8 mouse cellular contexts compared by ENCODE assay signal in genomic region chr7:24547534-24548036, GRCm38 (mm10). TPM values are rescaled to one million over a fixed set of nuclear protein-coding genes. Genes with fewer than 3 reads are reported as not detected.
DNase-seq lines count a peak whose midpoint lies in the region; ATAC-seq and TF ChIP-seq lines count a peak whose summit lies in the region.

No protein-coding gene starts in this region.

- peak overlapping the region; percentile 66 for H3K27ac ChIP-seq in heart, embryonic 11.5 days (ENCODE audit: low read depth, low read length)
- no peak overlapping the region for H3K27ac ChIP-seq in CH12.LX (ENCODE audit: insufficient read depth, low read depth)
- H3K27ac ChIP-seq in forebrain, embryonic 16.5 days (ENCODE audit: low read length), result no peak overlapping the region
- peak overlapping the region; percentile 45; the same call in 1 of the 2 replicates for H3K27ac ChIP-seq in liver, postnatal 0 days (ENCODE audit: low read depth)

- peak overlapping the region; percentile 73 for H3K4me2 ChIP-seq in heart, embryonic 11.5 days
- peak overlapping the region; percentile 52 for H3K4me2 ChIP-seq in CH12.LX (ENCODE audit: insufficient read depth, low read depth, poor library complexity, severe bottlenecking)
- H3K4me2 ChIP-seq in forebrain, embryonic 16.5 days (ENCODE audit: low read length), result peak overlapping the region; percentile 63
- peak overlapping the region; percentile 91 for H3K4me2 ChIP-seq in liver, postnatal 0 days (ENCODE audit: low read depth, low read length)

- no peak for TF ChIP-seq POLR2A in CH12.LX (IDR thresholded peaks at IDR 0.05; ENCODE audit: low read depth, low read length)

- 0 out of 2 replicates have a peak, but pooled peaks have one; percentile 0 for ATAC-seq in heart, embryonic 11.5 days (replicated peaks; ENCODE audit: insufficient number of reproducible peaks, low FRiP score, low TSS enrichment)
- peak; percentile 13; the same call in 1 of the 2 replicates for ATAC-seq in forebrain, embryonic 16.5 days
- ATAC-seq in liver, postnatal 0 days, result no peak

- H3K4me3 ChIP-seq in heart, embryonic 11.5 days (ENCODE audit: low read depth, low read length), result peak overlapping the region; percentile 88
- peak overlapping the region; percentile 70 to 97 (median 89) for H3K4me3 ChIP-seq in CH12.LX (replicated peaks in 1 of 3; ENCODE audit: low read depth in 2 of 3, low read length in 2 of 3, poor library complexity in 1 of 3)
- H3K4me3 ChIP-seq in forebrain, embryonic 16.5 days (replicated peaks; ENCODE audit: low read length), result peak overlapping the region; percentile 83
- H3K4me3 ChIP-seq in liver, postnatal 0 days (ENCODE audit: low read depth, low read length), result peak overlapping the region; percentile 81

- peaks cover 18% of the 10 kb centered on the region for H3K79me2 ChIP-seq in CH12.LX (replicated peaks; ENCODE audit: control insufficient read depth, extremely low read depth, insufficient read depth, poor library complexity, severe bottlenecking)

- in situ Hi-C loops in CH12.LX (cut with MboI; ENCODE audit: low pct_ligation_motif_present, low pct_unique_long_range_greater_than_20kb, low sequenced_read_pairs), result no loop called here

- WGBS in heart, embryonic 11.5 days (ENCODE audit: insufficient replicate concordance), result 35% methylated on average over 13 of the region's 13 CpGs
- 24% methylated on average over 13 of the region's 13 CpGs for WGBS in forebrain, embryonic 16.5 days
- WGBS in liver, postnatal 0 days (ENCODE audit: insufficient replicate concordance), result 27% methylated on average over 13 of the region's 13 CpGs

- no peaks in the 10 kb centered on the region for H3K27me3 ChIP-seq in heart, embryonic 11.5 days (ENCODE audit: control insufficient read depth, insufficient read depth, low read length)
- no peaks in the 10 kb centered on the region for H3K27me3 ChIP-seq in CH12.LX (replicated peaks)
- no peaks in the 10 kb centered on the region for H3K27me3 ChIP-seq in forebrain, embryonic 16.5 days (replicated peaks; ENCODE audit: control insufficient read depth, insufficient read depth, low read length)
- H3K27me3 ChIP-seq in liver, postnatal 0 days (ENCODE audit: insufficient read depth, low read length), result no peaks in the 10 kb centered on the region

- dilution Hi-C loops in CH12.LX (cut with MboI; ENCODE audit: extremely low pct_ligation_motif_present, extremely low pct_unique_long_range_greater_than_20kb, low sequenced_read_pairs), result no loop called here

- H3K36me3 ChIP-seq in heart, embryonic 11.5 days (ENCODE audit: control insufficient read depth, insufficient read depth, low read length), result peaks cover 7% of the 10 kb centered on the region
- H3K36me3 ChIP-seq in CH12.LX (replicated peaks in 1 of 2; ENCODE audit: control insufficient read depth in 1 of 2, insufficient read depth in 1 of 2, low read length in 1 of 2), result peaks cover 29 to 47% of the 10 kb centered on the region in 2 experiments
- H3K36me3 ChIP-seq in forebrain, embryonic 16.5 days (ENCODE audit: control insufficient read depth, insufficient read depth), result peaks cover 2% of the 10 kb centered on the region; the same call in 1 of the 2 replicates
- H3K36me3 ChIP-seq in liver, postnatal 0 days (replicated peaks; ENCODE audit: insufficient read depth, low read length), result 0 out of 2 replicates have a peak, but pooled peaks cover 2% of the 10 kb centered on the region

- H3K9me3 ChIP-seq in heart, embryonic 11.5 days (replicated peaks; ENCODE audit: control insufficient read depth, low read length), result no peaks in the 10 kb centered on the region
- peaks cover 6% of the 10 kb centered on the region for H3K9me3 ChIP-seq in CH12.LX (replicated peaks; ENCODE audit: low read length)
- no peaks in the 10 kb centered on the region for H3K9me3 ChIP-seq in forebrain, embryonic 16.5 days (ENCODE audit: control insufficient read depth, low read length)
- H3K9me3 ChIP-seq in liver, postnatal 0 days (ENCODE audit: low read length), result 0 out of 2 replicates have a peak, but pooled peaks cover 3% of the 10 kb centered on the region

- peaks cover 13% of the 10 kb centered on the region for H3K4me1 ChIP-seq in heart, embryonic 11.5 days (ENCODE audit: control insufficient read depth, insufficient read depth, low read length)
- H3K4me1 ChIP-seq in CH12.LX (ENCODE audit: control insufficient read depth in 1 of 2, insufficient read depth in 2 of 2), result peaks cover 3 to 46% of the 10 kb centered on the region in 2 experiments; a peak in 3 of 4 replicates
- H3K4me1 ChIP-seq in forebrain, embryonic 16.5 days (replicated peaks; ENCODE audit: control insufficient read depth, insufficient read depth, low read length), result peaks cover 13% of the 10 kb centered on the region
- peaks cover 15% of the 10 kb centered on the region for H3K4me1 ChIP-seq in liver, postnatal 0 days (ENCODE audit: insufficient read depth)

- no peak for TF ChIP-seq EP300 in CH12.LX (IDR thresholded peaks at IDR 0.05; ENCODE audit: low read length)
- TF ChIP-seq EP300 in liver, postnatal 0 days (IDR thresholded peaks at IDR 0.05; ENCODE audit: low read depth), result no peak

- no peak for TF ChIP-seq CTCF in CH12.LX (conservative IDR thresholded peaks at IDR 0.05 in 1 of 2, IDR thresholded peaks at IDR 0.05 in 1 of 2; ENCODE audit: low read depth in 2 of 2, low read length in 2 of 2)
- no peak for TF ChIP-seq CTCF in liver, postnatal 0 days (IDR thresholded peaks at IDR 0.05; ENCODE audit: low read depth)

- no peak for TF ChIP-seq RAD21 in CH12.LX (IDR thresholded peaks at IDR 0.05; ENCODE audit: low read depth, low read length)

- peak overlapping the region; percentile 86 for H3K9ac ChIP-seq in heart, embryonic 11.5 days (ENCODE audit: low read depth, low read length)
- H3K9ac ChIP-seq in CH12.LX (ENCODE audit: insufficient read depth, low read depth), result peak overlapping the region; percentile 93
- H3K9ac ChIP-seq in forebrain, embryonic 16.5 days (replicated peaks; ENCODE audit: low read depth, low read length), result peak overlapping the region; percentile 83
- peak overlapping the region; percentile 85 for H3K9ac ChIP-seq in liver, postnatal 0 days (replicated peaks)

- DNase-seq in heart, adult 11 months, result no peak
- no peak for DNase-seq in CH12.LX (ENCODE audit: extremely low read depth)
- DNase-seq in liver, postnatal 0 days, result no peak
- no peak for DNase-seq in left cerebral cortex, adult 18-20 months (ENCODE audit: low spot score in 2 of 2)
- DNase-seq in spleen, postnatal 4 days (ENCODE audit: low spot score in 2 of 2), result no peak
- DNase-seq in layer of hippocampus, adult 9-10 months (ENCODE audit: low spot score), result no peak

TF ChIP-seq in CH12.LX, 34 proteins besides CTCF, POLR2A, EP300 and RAD21 (continues in another document):
- no peak for TF ChIP-seq ETS1 (conservative IDR thresholded peaks at IDR 0.05; ENCODE audit: low read depth, low read length)
- TF ChIP-seq NRF1 (IDR thresholded peaks at IDR 0.05; ENCODE audit: low read depth, low read length), result 0 out of 2 replicates have a peak, but pooled peaks have one; percentile 9
- TF ChIP-seq JUN (IDR thresholded peaks at IDR 0.05; ENCODE audit: insufficient read depth, low read depth, low read length), result no peak
- TF ChIP-seq ZMIZ1 (IDR thresholded peaks at IDR 0.05; ENCODE audit: low read depth, low read length), result 0 out of 2 replicates have a peak, but pooled peaks have one; percentile 57
- no peak for TF ChIP-seq RCOR1 (conservative IDR thresholded peaks at IDR 0.05; ENCODE audit: low read depth, low read length)

RNA-seq across cellular contexts. Expression of gene Xrcc1, which starts 1.5 kb away (rescaled TPM):
- 69.8 and 76.6 TPM in 2 replicates for polyA plus RNA-seq in heart, embryonic 11.5 days (2014; fragmentation: Nextera tagmentation; extraction: Ambion mirVana)
- total RNA-seq in CH12.LX (2012; rRNA removed), result 128 and 136 TPM in 2 replicates
- total RNA-seq in CH12.LX (2014; rRNA removed), result 81.7 and 86.3 TPM in 2 replicates
- 148 and 162 TPM in 2 replicates for polyA plus RNA-seq in CH12.LX (2012; ENCODE audit: insufficient read length, low read depth)
- polyA plus RNA-seq in forebrain, embryonic 16.5 days (2015; fragmentation: Nextera tagmentation; extraction: Ambion mirVana), result 79.8 and 80.2 TPM in 2 replicates
- polyA plus RNA-seq in liver, postnatal 0 days (2015; fragmentation: Nextera tagmentation; extraction: Ambion mirVana), result 17.9 and 18.0 TPM in 2 replicates
- 10 to 100 TPM; 36.4 to 40.1 TPM for total RNA-seq in left cerebral cortex, adult 18-20 months (2021)

RNA-seq across cellular contexts. Expression of gene Pinlyp, which starts 1.7 kb away (rescaled TPM):
- not detected in 2 replicates for polyA plus RNA-seq in heart, embryonic 11.5 days (2014; fragmentation: Nextera tagmentation; extraction: Ambion mirVana)
- total RNA-seq in CH12.LX (2012; rRNA removed) (6.1 and 6.4 TPM in 2 replicates), CH12.LX (2014; rRNA removed) (11.9 and 17.3 TPM in 2 replicates)
- 6.6 and 7.4 TPM in 2 replicates for polyA plus RNA-seq in CH12.LX (2012; ENCODE audit: insufficient read length, low read depth)
- not detected in 2 replicates for polyA plus RNA-seq in forebrain, embryonic 16.5 days (2015; fragmentation: Nextera tagmentation; extraction: Ambion mirVana)
- 0.13 TPM in 1 of 2 replicates, not detected in the other for polyA plus RNA-seq in liver, postnatal 0 days (2015; fragmentation: Nextera tagmentation; extraction: Ambion mirVana)
- total RNA-seq in left cerebral cortex, adult 18-20 months (2021), result not detected

RNA-seq across cellular contexts. Expression of gene Irgq, which starts 17.1 kb away (rescaled TPM):
- 4.1 and 6.1 TPM in 2 replicates for polyA plus RNA-seq in heart, embryonic 11.5 days (2014; fragmentation: Nextera tagmentation; extraction: Ambion mirVana)
- total RNA-seq in CH12.LX (2012; rRNA removed), result 8.7 and 10.1 TPM in 2 replicates
- total RNA-seq in CH12.LX (2014; rRNA removed), result 4.6 and 5.1 TPM in 2 replicates
- polyA plus RNA-seq in CH12.LX (2012; ENCODE audit: insufficient read length, low read depth), result 8.6 and 9.9 TPM in 2 replicates
- polyA plus RNA-seq in forebrain, embryonic 16.5 days (2015; fragmentation: Nextera tagmentation; extraction: Ambion mirVana), result 26.4 and 26.5 TPM in 2 replicates
- 1.3 and 1.6 TPM in 2 replicates for polyA plus RNA-seq in liver, postnatal 0 days (2015; fragmentation: Nextera tagmentation; extraction: Ambion mirVana)
- total RNA-seq in left cerebral cortex, adult 18-20 months (2021), result 10 to 100 TPM; 71.2 to 78.6 TPM

RNA-seq across cellular contexts. Expression of gene AC161166.1, which starts 35.3 kb away (rescaled TPM):
- polyA plus RNA-seq in heart, embryonic 11.5 days (2014; fragmentation: Nextera tagmentation; extraction: Ambion mirVana), result 0.25 and 0.57 TPM in 2 replicates
- total RNA-seq in CH12.LX (2012; rRNA removed), result 0.08 and 0.17 TPM in 2 replicates
- total RNA-seq in CH12.LX (2014; rRNA removed), result not detected in 2 replicates
- polyA plus RNA-seq in CH12.LX (2012; ENCODE audit: insufficient read length, low read depth), result 0.26 TPM in 1 of 2 replicates, not detected in the other
- 1.2 and 1.9 TPM in 2 replicates for polyA plus RNA-seq in forebrain, embryonic 16.5 days (2015; fragmentation: Nextera tagmentation; extraction: Ambion mirVana)
- polyA plus RNA-seq in liver, postnatal 0 days (2015; fragmentation: Nextera tagmentation; extraction: Ambion mirVana), result not detected in 2 replicates
- total RNA-seq in left cerebral cortex, adult 18-20 months (2021), result not detected

RNA-seq across cellular contexts. Expression of gene Ethe1, which starts 39.8 kb away (rescaled TPM):
- polyA plus RNA-seq in heart, embryonic 11.5 days (2014; fragmentation: Nextera tagmentation; extraction: Ambion mirVana), result 23.4 and 23.9 TPM in 2 replicates
- 18.6 and 24.1 TPM in 2 replicates for total RNA-seq in CH12.LX (2012; rRNA removed)
- total RNA-seq in CH12.LX (2014; rRNA removed), result 25.0 and 32.0 TPM in 2 replicates
- polyA plus RNA-seq in CH12.LX (2012; ENCODE audit: insufficient read length, low read depth), result 16.5 and 22.8 TPM in 2 replicates
- 19.8 and 23.3 TPM in 2 replicates for polyA plus RNA-seq in forebrain, embryonic 16.5 days (2015; fragmentation: Nextera tagmentation; extraction: Ambion mirVana)
- polyA plus RNA-seq in liver, postnatal 0 days (2015; fragmentation: Nextera tagmentation; extraction: Ambion mirVana), result 39.7 and 40.9 TPM in 2 replicates
- 10 to 100 TPM; 15.4 to 18.2 TPM for total RNA-seq in left cerebral cortex, adult 18-20 months (2021)

Comparison
In these comparisons a context has a peak if more than half of its experiments do, and no peak if none do; other contexts are left out.
1. H3K27ac ChIP-seq: peak in heart, embryonic 11.5 days (single experiment) and liver, postnatal 0 days (single experiment); none in CH12.LX (single experiment) and forebrain, embryonic 16.5 days (single experiment).
2. Peak in every context shown above with its lines, with median percentiles within 50 percentile points of each other: H3K4me2 ChIP-seq, H3K4me3 ChIP-seq and H3K9ac ChIP-seq.